Mouse (Mus musculus) ZHBTc4 (cell line): ENCODE data around the gene Rhoc.

Experiments used
- DNase-seq: peaks from one replicate; pipeline ENCODE4 v3.0.0-alpha.2; 2011; ENCODE audit warnings: low read depth, low spot score

Rhoc gene

DNA sequence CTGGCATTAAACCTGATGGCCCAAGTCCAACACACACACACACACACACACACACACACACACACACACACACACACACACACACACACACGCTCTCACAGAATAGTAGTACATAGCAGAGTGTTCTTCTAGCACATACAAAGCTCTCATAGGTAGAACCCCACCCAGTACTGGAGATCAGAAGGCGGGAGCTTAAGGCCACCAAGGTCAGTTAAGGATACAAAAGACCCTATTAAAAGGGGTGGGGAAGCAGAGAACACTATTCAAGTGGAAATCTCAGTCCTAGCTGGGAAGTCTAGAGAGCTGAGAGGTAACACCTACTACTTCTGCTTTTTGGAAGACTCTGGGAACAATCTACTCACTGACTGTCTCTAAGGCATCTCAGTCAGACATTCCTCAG lies 27.2 kb downstream of the Rhoc start:
- DNase-seq, result peak; percentile 95

DNA sequence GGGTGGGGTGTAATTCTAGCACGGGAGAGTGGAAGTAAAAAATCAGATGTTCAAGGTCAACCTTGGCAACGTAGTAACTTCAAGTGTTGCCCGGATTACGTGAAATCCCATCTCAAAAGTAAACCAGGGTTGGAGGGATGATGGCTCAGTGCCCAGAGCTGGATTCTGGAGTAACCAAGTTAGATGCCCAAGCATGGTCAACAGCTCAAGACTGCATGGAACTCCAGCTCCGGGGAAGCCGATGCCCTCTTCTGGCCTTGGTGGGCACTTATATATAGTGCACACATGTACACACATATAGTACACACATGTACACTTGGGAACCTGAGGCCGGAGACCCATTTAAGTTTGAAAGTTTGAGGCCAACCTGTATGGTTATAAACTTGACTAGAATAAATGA lies 28.0 kb downstream of the Rhoc start:
- DNase-seq, result no peak

DNA sequence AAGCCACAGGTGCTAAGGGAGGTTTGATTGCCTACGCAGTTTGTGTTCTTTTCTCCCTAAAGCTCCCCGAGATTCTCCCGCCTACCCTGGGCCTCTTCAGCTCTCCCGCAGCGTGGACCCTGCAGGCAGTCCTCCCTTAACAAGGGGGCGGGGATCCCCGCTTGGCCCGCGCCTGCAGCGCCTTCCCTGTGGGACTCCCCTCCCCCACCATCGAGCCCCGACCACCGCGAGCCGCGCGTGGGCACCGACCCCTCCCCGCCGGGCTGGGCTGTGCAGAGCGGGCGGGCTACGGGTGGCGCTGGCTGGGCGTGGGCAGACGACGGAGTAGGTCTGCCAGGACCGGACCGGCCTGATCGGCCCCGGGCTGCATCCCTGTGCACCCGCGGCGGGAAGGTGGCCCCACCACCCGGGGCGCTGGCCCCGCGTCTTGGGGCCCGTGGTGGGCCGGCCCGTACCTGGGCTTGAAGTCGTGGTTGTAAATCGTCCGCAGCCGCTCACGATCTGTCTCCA lies 29.4 kb downstream of the Rhoc start:
- DNase-seq, result peak; percentile 62

DNA sequence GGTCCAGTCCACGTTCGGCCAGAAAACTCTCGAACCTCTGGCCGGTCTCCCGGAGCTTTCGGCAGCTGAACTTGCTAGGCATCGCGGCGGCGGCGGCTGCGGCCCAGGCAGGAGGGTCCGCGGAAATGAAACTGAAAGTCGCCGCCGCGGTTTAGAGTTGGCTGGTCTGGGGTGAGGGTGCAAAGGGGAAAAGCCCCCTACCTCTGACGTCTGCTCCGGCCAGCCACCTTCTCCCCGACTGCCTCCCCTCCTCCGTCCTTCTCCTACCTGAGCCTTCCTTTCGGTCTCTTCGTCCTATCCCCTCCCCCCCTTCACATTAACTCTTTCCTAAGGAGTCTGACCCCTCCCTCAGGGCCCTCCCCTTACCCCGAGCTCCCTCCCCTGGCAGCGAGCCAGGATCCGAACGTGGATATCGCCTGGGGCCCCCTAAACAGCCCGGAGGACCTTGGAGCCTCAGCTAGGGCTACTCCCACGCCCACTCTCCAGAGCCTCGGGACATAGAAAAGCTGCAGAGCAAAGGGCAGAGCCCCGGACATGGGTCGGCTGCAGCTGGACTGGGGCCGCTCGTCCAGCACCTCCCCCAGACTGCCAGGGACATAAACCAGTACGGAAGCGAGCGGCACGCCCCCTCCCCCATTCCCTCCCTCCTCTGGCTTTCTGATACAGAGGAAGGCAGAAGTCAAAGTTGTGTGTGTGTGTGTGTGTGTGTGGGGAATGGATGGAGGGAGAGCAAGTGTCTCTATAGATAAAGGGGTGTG lies 30.0 kb downstream of the Rhoc start, which contains the start of gene Mov10:
Gene Mov10, minus strand, starts transcription at position 573 of the 758 bp plus-strand sequence.
- DNase-seq, result peak; percentile 95

DNA sequence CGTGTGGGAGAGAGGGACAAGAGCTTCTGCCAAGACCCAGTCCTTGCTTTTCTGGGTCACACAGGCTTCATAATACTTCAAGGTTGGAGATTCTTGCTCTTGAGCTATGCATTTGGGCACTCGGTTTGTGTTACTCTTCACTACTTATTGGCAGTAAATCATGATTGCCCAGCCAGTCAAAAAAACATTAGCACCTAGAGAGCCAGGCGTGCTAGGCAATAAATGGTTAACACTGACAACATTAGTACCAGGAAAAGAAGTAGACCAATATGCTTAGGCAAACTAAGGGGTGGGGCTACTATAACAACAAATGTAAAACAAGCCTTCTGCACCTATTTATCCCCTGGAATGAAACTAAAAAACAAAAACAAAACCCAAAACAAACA lies 30.6 kb downstream of the Rhoc start:
- no peak for DNase-seq

DNA sequence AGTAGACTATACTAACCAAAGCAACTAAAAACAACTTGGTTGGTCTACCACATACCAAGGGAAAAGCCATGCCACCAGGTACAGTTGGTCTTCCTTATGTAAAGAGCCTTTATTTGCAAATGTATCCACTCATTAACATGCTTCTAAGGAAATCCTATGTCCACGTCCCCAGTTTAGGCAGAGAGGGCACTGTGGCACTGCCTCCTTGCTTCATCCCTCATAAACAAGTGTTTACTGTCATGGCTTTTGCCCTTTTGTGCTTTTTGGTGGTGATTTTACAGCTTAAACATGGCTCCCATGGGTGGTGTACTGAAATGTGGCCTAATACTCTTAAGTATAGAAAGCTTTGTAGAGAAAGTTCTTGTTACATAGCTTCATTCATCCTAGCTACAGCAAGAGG lies 32.3 kb downstream of the Rhoc start:
- DNase-seq, result no peak

DNA sequence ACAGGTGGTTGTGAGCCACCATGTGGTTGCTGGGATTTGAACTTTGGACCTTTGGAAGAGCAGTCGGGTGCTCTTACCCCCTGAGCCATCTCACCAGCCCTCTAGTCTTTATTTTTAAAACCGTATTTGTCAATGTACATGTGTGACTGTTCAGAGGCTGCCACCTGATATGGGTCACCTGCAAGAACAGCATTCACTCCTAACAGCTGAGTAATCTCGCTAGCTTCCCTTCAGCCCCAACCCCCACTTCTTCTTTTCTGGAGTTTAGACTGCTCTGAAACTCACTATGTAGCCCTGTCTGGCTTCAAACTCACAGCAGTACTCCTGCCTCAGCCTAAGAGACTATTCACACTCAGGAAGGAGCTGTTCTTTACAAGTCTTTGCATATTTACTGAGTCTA lies 34.2 kb downstream of the Rhoc start:
- no peak for DNase-seq

DNA sequence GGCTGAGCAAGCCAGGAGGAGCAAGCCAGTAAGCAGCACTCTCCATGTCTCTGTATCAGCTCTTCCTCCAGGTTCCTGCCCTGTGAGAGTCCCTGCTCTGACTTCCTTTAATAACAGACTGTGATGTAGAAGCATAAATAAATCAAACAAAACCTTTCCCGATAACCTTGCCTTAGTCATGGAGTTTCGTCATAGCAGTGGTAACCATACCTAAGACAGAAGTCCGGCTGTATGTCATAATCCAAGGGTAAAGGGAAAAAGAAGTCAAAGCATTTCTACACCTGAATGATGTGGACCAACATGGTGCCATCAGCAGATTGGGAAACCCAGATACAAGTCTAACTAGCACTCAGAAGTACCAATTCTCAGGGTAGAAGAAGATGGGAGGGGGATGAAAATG lies 47.6 kb downstream of the Rhoc start:
- no peak for DNase-seq

DNA sequence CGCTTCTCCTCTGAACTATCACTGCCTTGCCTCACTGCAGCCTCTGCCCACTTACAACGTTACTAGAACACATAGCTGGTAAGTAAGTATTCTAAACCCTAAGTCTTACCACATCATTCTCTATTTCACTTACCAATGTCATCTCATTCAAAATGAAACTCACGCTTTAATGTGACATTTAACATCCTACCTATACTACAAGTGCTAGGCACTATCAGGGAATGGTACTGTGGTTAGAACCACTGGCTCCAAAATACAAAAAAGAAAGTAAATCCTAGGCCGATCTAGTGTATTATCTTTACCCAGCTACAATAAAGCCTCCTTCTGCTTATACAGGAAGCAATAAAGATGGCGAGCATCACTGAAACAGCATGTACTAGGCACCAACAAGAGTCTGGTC lies 52.9 kb downstream of the Rhoc start:
- no peak for DNase-seq
